Mouse (Mus musculus) heart, adult 2 months (tissue): ENCODE measurements around the gene A1cf. TPM values are rescaled to one million over a fixed set of nuclear protein-coding genes. Genes with fewer than 3 reads are reported as not detected.

ENCODE experiments used
- DNase-seq, 2 experiments: peaks; one replicate each; pipeline ENCODE4 v3.0.0; 2021
- H3K27ac ChIP-seq: fragments of 200-600 bp; 2 replicates; pipeline ENCODE4 v1.8.1; 2022
- H3K27me3 ChIP-seq: fragments of 200-500 bp; 2 replicates; pipeline ENCODE4 v1.6.1; 2012; ENCODE audit warnings: mild to moderate bottlenecking, low read length, inconsistent platforms, mixed read lengths; ENCODE audit not compliant: control insufficient read depth, insufficient read depth
- H3K36me3 ChIP-seq: fragments of 200-500 bp; 2 replicates; pipeline ENCODE4 v1.6.1; 2012; ENCODE audit warnings: low read length, inconsistent platforms; ENCODE audit not compliant: control insufficient read depth, insufficient read depth
- H3K4me1 ChIP-seq: fragments of 200-500 bp; 2 replicates; pipeline ENCODE4 v1.6.1; 2011; ENCODE audit warnings: low read length; ENCODE audit not compliant: control insufficient read depth, insufficient read depth
- H3K4me3 ChIP-seq: fragments of 200-600 bp; 2 replicates; pipeline ENCODE4 v1.8.1; 2022
- H3K79me2 ChIP-seq: fragments of 200-500 bp; replicated peaks from 2 replicates; pipeline ENCODE4 v1.6.1; 2012; ENCODE audit warnings: mild to moderate bottlenecking, inconsistent platforms, low read length, moderate library complexity, mixed read lengths; ENCODE audit not compliant: control insufficient read depth, insufficient read depth
- H3K9ac ChIP-seq: fragments of 200-500 bp; 2 replicates; pipeline ENCODE4 v1.6.1; 2012; ENCODE audit warnings: low read depth, mild to moderate bottlenecking, control low read depth, inconsistent platforms, low read length, mixed read lengths
- CTCF ChIP-seq: fragments of 200-600 bp; IDR thresholded peaks from 2 replicates; pipeline ENCODE4 v1.8.1; 2022; ENCODE audit warnings: antibody characterized with exemption, mild to moderate bottlenecking, moderate library complexity
- EP300 ChIP-seq: fragments of 200-500 bp; IDR thresholded peaks from 2 replicates; pipeline ENCODE4 v1.6.1; 2011; ENCODE audit warnings: low read depth, low read length, control low read depth; ENCODE audit not compliant: insufficient read depth
- POLR2A ChIP-seq: fragments of 200-500 bp; IDR thresholded peaks from 2 replicates; pipeline ENCODE4 v1.6.1; 2011; ENCODE audit warnings: mild to moderate bottlenecking, low read depth, low read length, control low read depth; ENCODE audit not compliant: insufficient read depth
- WGBS: fragments of 180-500 bp; shearing (Covaris S2); methylation state at CpG from one replicate; pipeline ENCODE4 v1.1.7; 2018; 5-methylcytosine and 5-hydroxymethylcytosine counted together
- intact Hi-C: fragments of 180-260 bp; cut with DNase I; formaldehyde crosslinking; loops from one replicate; pipeline ENCODE4 v1.15.1; 2025
- long read RNA-seq: library from polyadenylated mRNA; stranded (forward); transcript quantifications from one replicate; pipeline ENCODE4 v2.0.0, GENCODE M21; 2021
- polyA plus RNA-seq: library from polyadenylated mRNA; depleted of rRNA; stranded (reverse); fragments of >200 nt; gene quantifications from 2 replicates; pipeline ENCODE4 v1.2.3, GENCODE M21; 2012; rRNA removed
- total RNA-seq, 2 experiments: library from RNA; stranded (reverse); gene quantifications; 2 replicates each; pipeline ENCODE4 v1.2.3; 2021

Gene A1cf
- total RNA-seq (not detected), polyA plus RNA-seq (0.03 TPM in 1 of 2 replicates, not detected in the other)
- long read RNA-seq, result 0 reads

GRCm38 (mm10) chr19:31868521-31868920, at the start of gene A1cf:
A1cf (plus strand) TSS chr19:31868764.
- TF ChIP-seq EP300 (no peak), POLR2A (no peak), CTCF (no peak)
- H3K4me1 ChIP-seq, result no peaks in the 10 kb centered on the region
- no peaks in the 10 kb centered on the region for H3K79me2 ChIP-seq
- no peak within 1 kb of the TSS for H3K4me3 ChIP-seq
- intact Hi-C loops, result no loop called here
- H3K27me3 ChIP-seq, result no peaks in the 10 kb centered on the region
- H3K27ac ChIP-seq, result no peak within 1 kb of the TSS
- H3K36me3 ChIP-seq, result no peaks in the 10 kb centered on the region
- H3K9ac ChIP-seq, result no peak within 1 kb of the TSS
- WGBS, result 88% methylated on average over 7 of the region's 7 CpGs
- DNase-seq, result no peak

GRCm38 (mm10) chr19:31834250-31834649, 34.3 kb upstream of the A1cf start:
- Histone ChIP-seq H3K4me1 (no peaks in the 10 kb centered on the region), H3K27me3 (no peaks in the 10 kb centered on the region), H3K4me3 (no peak overlapping the region), H3K36me3 (no peaks in the 10 kb centered on the region), H3K27ac (no peak overlapping the region), H3K79me2 (no peaks in the 10 kb centered on the region), H3K9ac (no peak overlapping the region)
- TF ChIP-seq POLR2A (no peak), CTCF (no peak), EP300 (no peak)
- 89% methylated on average over 5 of the region's 5 CpGs for WGBS
- intact Hi-C loops, result no loop called here
- DNase-seq, result no peak

GRCm38 (mm10) chr19:31861909-31862308, 6.7 kb upstream of the A1cf start:
- no peak for DNase-seq
- Histone ChIP-seq H3K27me3 (no peaks in the 10 kb centered on the region), H3K79me2 (no peaks in the 10 kb centered on the region), H3K9ac (no peak overlapping the region), H3K27ac (no peak overlapping the region), H3K4me1 (no peaks in the 10 kb centered on the region), H3K4me3 (no peak overlapping the region), H3K36me3 (no peaks in the 10 kb centered on the region)
- intact Hi-C loops, result no loop called here
- WGBS, result 32% methylated on average over 3 of the region's 3 CpGs
- no peak for TF ChIP-seq POLR2A
- TF ChIP-seq EP300, result no peak
- no peak for TF ChIP-seq CTCF

GRCm38 (mm10) chr19:31862512-31863249, 5.9 kb upstream of the A1cf start:
- no peak overlapping the region for H3K27ac ChIP-seq
- intact Hi-C loops, result no loop called here
- H3K27me3 ChIP-seq, result no peaks in the 10 kb centered on the region

GRCm38 (mm10) chr19:31865451-31865850, 3.1 kb upstream of the A1cf start:
- WGBS, result 85% methylated on average over 4 of the region's 4 CpGs
- Histone ChIP-seq H3K9ac (no peak overlapping the region), H3K4me3 (no peak overlapping the region), H3K4me1 (no peaks in the 10 kb centered on the region), H3K36me3 (no peaks in the 10 kb centered on the region), H3K27ac (no peak overlapping the region), H3K79me2 (no peaks in the 10 kb centered on the region), H3K27me3 (no peaks in the 10 kb centered on the region)
- no peak for DNase-seq
- intact Hi-C loops, result no loop called here
- no peak for TF ChIP-seq POLR2A

More at GRCm38 (mm10) chr19:31862512-31863249, 5.9 kb upstream of the A1cf start:
- Histone ChIP-seq H3K36me3 (no peaks in the 10 kb centered on the region), H3K9ac (no peak overlapping the region), H3K4me3 (no peak overlapping the region), H3K79me2 (no peaks in the 10 kb centered on the region), H3K4me1 (no peaks in the 10 kb centered on the region)
- TF ChIP-seq CTCF (no peak), EP300 (no peak), POLR2A (no peak)
- WGBS, result 62% methylated on average over 6 of the region's 6 CpGs
- no peak for DNase-seq

GRCm38 (mm10) chr19:31868076-31868475, 488 bp upstream of the A1cf start:
- DNase-seq, result no peak
- Histone ChIP-seq H3K27ac (no peak overlapping the region), H3K79me2 (no peaks in the 10 kb centered on the region), H3K27me3 (no peaks in the 10 kb centered on the region), H3K36me3 (no peaks in the 10 kb centered on the region), H3K9ac (no peak overlapping the region), H3K4me1 (no peaks in the 10 kb centered on the region), H3K4me3 (no peak overlapping the region)
- TF ChIP-seq POLR2A (no peak), EP300 (no peak), CTCF (no peak)
- 77% methylated on average over 4 of the region's 4 CpGs for WGBS
- intact Hi-C loops, result no loop called here
